Mouse (Mus musculus): ENCODE results near the gene A930033H14Rik.

A930033H14Rik gene

DNA sequence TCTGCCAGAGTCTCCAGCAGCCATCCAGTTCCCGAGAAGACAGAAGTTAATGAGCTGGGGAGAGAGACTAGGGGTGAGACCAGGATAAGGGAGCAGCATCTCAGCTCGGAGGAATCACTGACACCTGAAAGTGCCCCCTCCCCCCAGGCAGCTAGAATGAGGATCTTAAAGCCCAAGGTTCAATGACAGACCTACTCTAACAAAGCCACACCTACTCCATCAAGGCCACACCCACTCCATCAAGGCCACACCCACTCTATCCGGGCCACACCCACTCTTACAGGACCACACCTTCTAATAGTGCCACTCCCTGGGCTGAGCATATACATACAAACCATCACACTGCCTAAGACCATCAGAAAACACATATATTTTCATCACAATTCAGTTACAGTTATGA is 24.3 kb upstream of the A930033H14Rik start:
- DNase-seq (ENCODE audit: low spot score in 2 of 2) = no peak

DNA sequence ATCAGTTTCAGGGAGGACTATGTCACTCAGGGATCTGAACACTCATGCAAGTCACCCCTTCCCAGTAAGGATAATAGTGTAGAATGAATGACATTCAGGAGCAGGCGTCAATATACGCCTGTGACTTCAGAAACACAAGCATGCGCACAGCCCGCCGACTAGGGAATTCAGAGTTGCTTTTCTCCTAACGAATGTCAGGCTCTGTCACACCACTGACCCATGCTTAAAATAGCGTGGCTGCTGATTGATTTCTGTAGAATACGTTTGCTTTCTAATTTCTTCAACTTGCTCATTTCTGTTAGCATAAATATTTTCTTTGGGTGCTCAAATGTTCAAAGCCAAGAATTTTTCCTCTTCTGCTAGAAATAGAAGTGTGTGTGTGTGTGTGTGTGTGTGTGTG is 13.1 kb upstream of the A930033H14Rik start:
- DNase-seq (ENCODE audit: low spot score in 2 of 2) = no peak

- DNase-seq (ENCODE audit: low spot score in 2 of 2) = no peak
These were observed 12.6 kb upstream of the A930033H14Rik start for GRCm38 (mm10) chr10:69225471-69225870.

GRCm38 (mm10) chr10:69224276-69224675 is 11.4 kb upstream of the A930033H14Rik start:
- DNase-seq (ENCODE audit: low spot score in 2 of 2) = no peak

- DNase-seq (ENCODE audit: low spot score in 2 of 2) = no peak
These were observed 10.3 kb upstream of the A930033H14Rik start for GRCm38 (mm10) chr10:69223232-69223631.

DNA sequence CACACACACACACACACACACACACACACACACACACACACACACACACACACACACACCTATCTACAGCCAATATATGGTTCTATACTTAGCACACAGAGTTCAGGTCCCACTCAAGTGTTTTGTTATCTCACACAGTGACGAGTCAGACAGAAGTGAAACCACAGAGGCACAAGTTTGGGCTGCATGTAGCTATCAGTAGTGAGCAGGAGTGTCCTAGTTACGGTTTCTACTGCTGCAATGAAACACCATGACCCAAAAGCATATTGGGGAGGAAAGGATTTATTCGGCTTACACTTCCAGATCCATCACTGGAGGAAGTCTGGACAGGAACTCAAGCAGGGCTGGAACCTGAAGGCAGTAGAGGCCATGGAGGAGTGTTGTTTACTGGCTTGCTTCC is 9.1 kb upstream of the A930033H14Rik start:
- DNase-seq (ENCODE audit: low spot score in 2 of 2) = no peak

DNA sequence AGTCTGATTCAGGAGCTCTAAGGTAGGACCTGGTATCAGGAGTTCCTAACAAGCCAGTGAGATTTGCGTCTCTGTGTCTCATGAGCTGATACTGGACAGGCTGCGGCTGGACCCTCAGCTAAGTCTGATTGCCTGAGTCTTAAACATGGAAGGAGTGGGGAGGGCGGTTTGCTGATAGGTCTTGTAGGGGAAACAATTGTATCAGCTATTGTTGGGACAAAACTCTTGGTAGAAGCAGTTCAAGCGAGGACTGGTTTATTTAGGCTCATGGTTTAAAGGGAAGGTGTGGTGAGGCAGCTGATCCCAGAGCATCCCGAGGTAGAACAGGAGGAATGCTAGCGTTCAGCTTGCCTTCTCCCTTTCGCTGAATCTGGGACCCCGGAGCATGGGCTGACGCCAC is 8.2 kb upstream of the A930033H14Rik start:
- DNase-seq (ENCODE audit: low spot score in 2 of 2) = no peak

- no peak for DNase-seq (ENCODE audit: low spot score in 2 of 2)
These were observed 7.4 kb upstream of the A930033H14Rik start for GRCm38 (mm10) chr10:69220296-69220695.

DNA sequence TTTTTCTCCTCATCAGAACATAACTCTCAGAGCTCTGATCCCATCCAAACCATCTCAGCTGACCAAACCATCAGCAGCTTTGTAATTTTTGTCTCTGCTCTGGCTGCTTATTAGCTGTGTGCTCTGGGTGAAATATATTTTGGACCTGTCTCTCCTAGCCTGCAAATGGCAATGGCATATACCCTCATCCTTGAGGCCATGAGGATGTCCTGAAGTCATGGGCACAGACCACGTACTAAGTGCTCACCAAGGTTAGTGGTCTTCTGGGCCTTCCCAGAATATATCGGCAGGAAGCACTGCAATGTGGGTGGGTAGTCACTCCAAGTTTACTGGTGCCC is 6.4 kb upstream of the A930033H14Rik start:
- no peak for DNase-seq (ENCODE audit: low spot score in 2 of 2)

- no peak for DNase-seq (ENCODE audit: low spot score in 2 of 2)
These were observed 5.8 kb upstream of the A930033H14Rik start for GRCm38 (mm10) chr10:69218458-69219288.

DNA sequence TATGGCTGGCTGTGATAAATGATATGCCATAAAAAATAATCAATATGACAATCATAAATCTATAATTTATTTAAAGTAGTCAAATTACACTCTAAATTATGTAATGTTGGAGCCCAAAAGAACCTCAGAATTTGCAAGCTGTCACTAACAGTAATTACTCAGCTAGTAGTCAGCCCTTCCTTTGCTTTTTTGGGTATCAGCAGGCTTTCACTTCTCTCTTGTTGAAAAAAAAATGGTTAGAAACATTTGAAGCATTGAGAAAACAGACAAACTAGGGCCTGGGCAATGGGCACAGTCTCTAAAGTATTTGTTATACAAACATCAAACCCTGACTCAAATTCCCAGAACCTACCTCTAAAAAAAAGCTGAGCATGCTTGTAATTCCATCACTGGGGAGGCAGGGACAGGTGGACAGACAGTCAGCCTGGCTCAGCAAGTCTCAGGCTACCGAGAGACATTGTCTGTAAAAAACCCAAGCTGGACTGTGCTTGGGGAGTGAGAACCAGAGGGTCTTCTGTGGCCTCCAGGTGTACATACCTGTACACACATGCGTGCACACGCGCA is 4.3 kb upstream of the A930033H14Rik start:
- DNase-seq (ENCODE audit: low spot score in 2 of 2) = no peak

DNA sequence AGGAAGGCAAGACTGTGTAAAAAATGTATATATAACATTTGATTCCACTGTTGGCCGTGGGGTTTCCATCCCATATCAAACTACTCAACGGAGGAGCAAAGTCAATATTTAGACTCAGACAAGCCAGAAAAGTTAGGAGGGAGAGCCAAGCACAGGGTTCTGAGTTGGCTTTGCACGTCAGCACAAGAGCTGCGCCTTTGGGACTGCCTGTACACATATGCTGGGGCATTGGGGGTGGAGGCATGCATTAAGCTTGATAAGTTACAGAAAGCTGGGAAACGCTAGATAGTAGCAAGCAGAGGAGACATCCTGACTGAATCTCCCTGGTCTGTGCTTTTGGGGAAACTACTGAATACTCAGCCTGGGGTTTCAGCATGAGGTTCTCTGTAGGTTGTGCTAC is 1.1 kb upstream of the A930033H14Rik start:
- no peak for DNase-seq (ENCODE audit: low spot score in 2 of 2)

DNA sequence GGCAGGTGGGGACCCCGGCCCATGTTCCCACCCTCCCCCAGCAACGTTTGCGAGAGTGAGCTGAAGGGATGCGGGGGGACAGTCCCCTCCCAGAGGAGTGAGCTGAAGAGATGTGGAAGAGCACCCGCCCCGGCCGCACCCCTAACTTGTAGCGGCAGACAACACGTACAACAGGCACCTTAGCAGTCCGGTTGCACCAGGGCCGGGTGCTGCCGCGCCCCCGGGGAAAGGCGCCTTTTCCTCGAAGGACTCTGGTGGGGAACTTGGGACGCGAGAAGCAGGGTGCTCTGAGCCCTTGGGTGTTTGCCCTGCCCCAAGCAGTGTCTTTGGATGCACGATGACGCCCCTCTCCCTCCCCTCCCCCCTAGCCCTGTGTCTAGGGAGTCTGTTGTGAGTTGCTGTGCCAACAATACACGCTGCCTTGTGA is 566 bp upstream of the A930033H14Rik start:
- peak in 1 of 2 experiments; percentile 39 for DNase-seq (ENCODE audit: low spot score in 2 of 2)

GRCm38 (mm10) chr10:69211976-69212375 is 922 bp downstream of the A930033H14Rik start:
- DNase-seq (ENCODE audit: low spot score in 2 of 2) = no peak

DNA sequence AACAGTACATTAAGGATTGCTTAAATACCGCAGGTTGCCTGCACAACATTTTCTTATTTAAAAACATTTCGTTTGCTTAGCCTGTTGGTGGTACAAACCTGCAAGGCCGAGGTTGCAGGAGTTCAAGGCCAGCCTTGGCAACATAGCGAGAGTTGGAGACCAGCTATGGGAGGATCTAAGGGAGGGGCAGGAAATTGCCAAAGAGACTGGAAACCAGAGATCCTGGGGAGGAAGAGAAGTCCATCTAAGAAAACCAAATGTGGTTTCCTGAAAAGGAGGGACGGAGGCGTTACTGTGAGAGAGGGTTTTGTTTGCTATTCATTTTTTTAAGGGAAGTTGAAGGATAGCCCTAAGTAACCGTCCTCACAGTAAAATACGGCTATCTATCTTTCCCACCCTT is 1.3 kb downstream of the A930033H14Rik start:
- DNase-seq (ENCODE audit: low spot score in 2 of 2) = no peak

- no peak for DNase-seq (ENCODE audit: low spot score in 2 of 2)
These were observed 2.2 kb downstream of the A930033H14Rik start for GRCm38 (mm10) chr10:69210659-69211058.

- DNase-seq (ENCODE audit: low spot score in 2 of 2) = no peak
These were observed 2.9 kb downstream of the A930033H14Rik start for GRCm38 (mm10) chr10:69210006-69210405.

DNA sequence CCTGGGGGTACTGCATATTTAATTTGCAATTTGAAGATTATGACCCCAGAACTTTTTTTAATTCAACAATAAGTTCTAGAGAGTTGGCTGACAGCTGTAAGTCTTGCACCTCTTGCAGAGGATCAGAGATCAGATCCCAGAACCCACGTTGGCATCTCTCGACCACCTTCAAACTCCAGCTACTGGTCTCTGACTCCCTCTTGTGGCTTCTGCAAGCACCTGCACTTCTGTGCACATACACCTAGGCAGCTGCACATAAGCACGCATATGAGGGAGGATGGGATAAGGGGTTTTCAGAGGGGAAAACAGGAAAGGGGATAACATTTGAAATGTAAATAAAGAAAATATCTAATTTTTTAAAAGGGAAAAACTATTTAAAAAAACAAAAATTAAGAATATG is 4.2 kb downstream of the A930033H14Rik start:
- no peak for DNase-seq (ENCODE audit: low spot score in 2 of 2)

DNA sequence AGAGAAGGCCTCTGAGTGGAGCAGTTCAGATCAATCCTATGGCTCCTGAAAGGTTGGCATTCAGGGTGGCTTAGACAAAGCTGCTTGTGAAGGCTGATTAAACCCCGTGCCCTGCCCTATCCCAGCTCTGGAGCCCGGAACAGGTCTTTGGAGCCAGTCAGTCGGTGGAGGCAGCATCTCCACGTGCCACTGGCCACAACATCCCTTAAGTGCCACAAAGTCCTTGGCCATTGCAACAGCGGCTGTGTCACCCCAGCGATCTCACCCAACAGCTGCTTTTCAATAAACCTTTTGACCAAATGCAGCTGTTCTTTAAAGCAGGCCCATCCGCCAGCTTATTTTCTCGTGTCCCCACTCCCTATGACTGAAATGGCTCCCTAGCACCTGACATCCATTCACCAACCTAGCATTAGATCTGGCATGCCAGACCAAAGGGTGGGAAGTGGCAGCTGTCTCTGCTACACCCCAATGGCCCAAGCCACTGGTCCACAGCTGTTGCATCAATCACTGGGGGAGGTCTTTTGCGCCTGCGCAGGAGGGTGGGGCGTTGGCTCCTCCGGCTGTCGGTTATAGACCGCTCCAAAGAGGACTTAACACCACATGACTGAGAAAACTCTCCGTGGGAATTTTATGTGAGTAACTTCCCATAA is 4.8 kb downstream of the A930033H14Rik start:
- no peak for DNase-seq (ENCODE audit: low spot score in 2 of 2)

DNA sequence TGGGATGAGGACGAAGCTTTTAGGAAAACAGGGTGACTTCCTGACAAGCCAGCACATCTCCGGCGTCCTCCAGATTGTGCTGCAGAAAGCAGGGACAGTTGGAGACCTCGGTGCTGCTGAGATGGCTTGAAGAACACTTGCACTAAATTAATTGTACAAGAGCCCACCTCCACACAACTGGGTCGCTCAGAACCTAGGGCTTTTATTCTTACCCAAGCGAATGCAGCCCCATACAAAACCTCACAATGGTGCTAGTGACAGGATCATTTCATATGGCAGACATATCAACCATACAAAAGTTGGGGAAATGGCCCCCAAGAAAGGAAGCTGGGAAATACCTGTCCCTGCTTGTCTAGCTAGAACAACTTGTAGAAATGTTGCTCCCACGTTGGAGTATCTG is 5.4 kb downstream of the A930033H14Rik start:
- no peak for DNase-seq (ENCODE audit: low spot score in 2 of 2)

GRCm38 (mm10) chr10:69206081-69206480 is 6.8 kb downstream of the A930033H14Rik start:
- DNase-seq (ENCODE audit: low spot score in 2 of 2) = no peak

GRCm38 (mm10) chr10:69204677-69205400 is 8.1 kb downstream of the A930033H14Rik start:
- no peak for DNase-seq (ENCODE audit: low spot score in 2 of 2)

Data from cerebellum, postnatal 4 days (tissue).